Comparison of ENCODE assay signal across 9 mouse cellular contexts in genomic region chr11:82006796-82007423, GRCm38 (mm10). TPM values are rescaled to one million over a fixed set of nuclear protein-coding genes. Genes with fewer than 3 reads are reported as not detected.
DNase-seq lines count a peak whose midpoint lies in the region; ATAC-seq lines count a peak whose summit lies in the region.
"Had no signal": no experiment of that assay in that cellular context is flagged by ENCODE, and none has a peak within 500 bp of the region (broad histone marks: within the 10 kb centered on the region; RNA-seq: fewer than 3 reads in every experiment).

No protein-coding gene starts in this region.

- H3K4me1 ChIP-seq in forebrain, embryonic 16.5 days (replicated peaks; ENCODE audit: control insufficient read depth, insufficient read depth, low read length): no peaks in the 10 kb centered on the region

- no peak overlapping the region for H3K4me2 ChIP-seq in forebrain, embryonic 16.5 days (ENCODE audit: low read length)

- no peaks in the 10 kb centered on the region for H3K36me3 ChIP-seq in forebrain, embryonic 16.5 days (ENCODE audit: control insufficient read depth, insufficient read depth)

- peak; percentile 87 for DNase-seq in 3T3-L1 (ENCODE audit: low read depth, low spot score)
- DNase-seq in adrenal gland, adult (ENCODE audit: inconsistent age in 2 of 2, low spot score in 1 of 2): peak; percentile 62 to 83
- DNase-seq in heart, adult 9 months (ENCODE audit: low spot score in 2 of 2): peak; percentile 90
- peak; percentile 67 to 72 for DNase-seq in kidney, postnatal 25 days
- DNase-seq in ovary, adult 18-20 months (ENCODE audit: low spot score): peak; percentile 10
- DNase-seq in frontal cortex, postnatal 25 days (ENCODE audit: low spot score in 2 of 2): no peak
- no peak for DNase-seq in left cerebral cortex, postnatal 14 days (ENCODE audit: low spot score in 2 of 2)

- no peak for ATAC-seq in forebrain, embryonic 16.5 days

- no peak overlapping the region for H3K27ac ChIP-seq in forebrain, embryonic 16.5 days (ENCODE audit: low read length)

- H3K9ac ChIP-seq in forebrain, embryonic 16.5 days (replicated peaks; ENCODE audit: low read depth, low read length): no peak overlapping the region

- H3K27me3 ChIP-seq in forebrain, embryonic 16.5 days (replicated peaks; ENCODE audit: control insufficient read depth, insufficient read depth, low read length): no peaks in the 10 kb centered on the region

- intact Hi-C loops in left cerebral cortex, postnatal 14 days (cut with DNase I): no loop called here

- H3K4me3 ChIP-seq in forebrain, embryonic 16.5 days (replicated peaks; ENCODE audit: low read length): no peak overlapping the region

- no peaks in the 10 kb centered on the region for H3K9me3 ChIP-seq in forebrain, embryonic 16.5 days (ENCODE audit: control insufficient read depth, low read length)

- WGBS in forebrain, embryonic 16.5 days: 47% methylated on average over 12 of the region's 12 CpGs

RNA-seq across cellular contexts. Expression of gene Ccl2, which starts 28.5 kb away (rescaled TPM):
- 0.42 and 0.47 TPM in 2 replicates for polyA plus RNA-seq in forebrain, embryonic 16.5 days (2015; fragmentation: Nextera tagmentation; extraction: Ambion mirVana)
- total RNA-seq in left cerebral cortex, postnatal 14 days (2021): not detected

RNA-seq across cellular contexts. Expression of gene Gm17268, which starts 31.5 kb away (rescaled TPM):
- polyA plus RNA-seq in forebrain, embryonic 16.5 days (2015; fragmentation: Nextera tagmentation; extraction: Ambion mirVana): not detected in 2 replicates
- not detected for total RNA-seq in left cerebral cortex, postnatal 14 days (2021)
- polyA plus RNA-seq: neural tube, embryonic 11.5 days had no signal

RNA-seq across cellular contexts. Expression of gene Ccl7, which starts 38.6 kb away (rescaled TPM):
- 0.37 and 0.42 TPM in 2 replicates for polyA plus RNA-seq in forebrain, embryonic 16.5 days (2015; fragmentation: Nextera tagmentation; extraction: Ambion mirVana)
- total RNA-seq in left cerebral cortex, postnatal 14 days (2021): under 1 TPM in 1 of 2 experiments, not detected in 1; 0.59 TPM

RNA-seq across cellular contexts. Expression of gene Asic2, which starts 38.7 kb away (rescaled TPM):
- 4.9 and 8.7 TPM in 2 replicates for polyA plus RNA-seq in forebrain, embryonic 16.5 days (2015; fragmentation: Nextera tagmentation; extraction: Ambion mirVana)
- total RNA-seq in left cerebral cortex, postnatal 14 days (2021): 10 to 100 TPM; 94.7 to 97.6 TPM

RNA-seq across cellular contexts. Expression of gene Ccl11, which starts 50.7 kb away (rescaled TPM):
- not detected in 2 replicates for polyA plus RNA-seq in forebrain, embryonic 16.5 days (2015; fragmentation: Nextera tagmentation; extraction: Ambion mirVana)
- under 1 TPM; 0.42 to 0.55 TPM for total RNA-seq in left cerebral cortex, postnatal 14 days (2021)

Comparison
In these comparisons a context has a peak if more than half of its experiments do, and no peak if none do; other contexts are left out.
1. DNase-seq: peak in 3T3-L1 (single experiment), adrenal gland, adult (2 of 2), heart, adult 9 months (2 of 2), kidney, postnatal 25 days (2 of 2) and ovary, adult 18-20 months (single experiment); none in frontal cortex, postnatal 25 days (0 of 2) and left cerebral cortex, postnatal 14 days (0 of 2).